Mouse (Mus musculus) megakaryocyte, embryonic 14.5 days (primary cell): ENCODE results near the gene Ptprcap.

Source experiments
- FLI1 ChIP-seq: IDR thresholded peaks from 2 replicates; pipeline ENCODE4 v1.6.1; 2012; ENCODE audit warnings: low read length, inconsistent platforms, mixed read lengths
- GATA1 ChIP-seq: IDR thresholded peaks from 3 replicates; pipeline ENCODE4 v1.6.1; 2012; ENCODE audit warnings: mixed read lengths, low read length, inconsistent platforms, borderline replicate concordance

- TF ChIP-seq GATA1: no peak
- no peak for TF ChIP-seq FLI1
These were observed 37.6 kb upstream of the Ptprcap start for GRCm38 (mm10) chr19:4115816-4116215.
